Mouse (Mus musculus): Measurements from ENCODE around the gene Slc25a11. TPM values are rescaled to one million over a fixed set of nuclear protein-coding genes. Genes with fewer than 3 reads are reported as not detected.

The Slc25a11 gene
- polyA plus RNA-seq, 1 experiment, result 136 TPM

DNA sequence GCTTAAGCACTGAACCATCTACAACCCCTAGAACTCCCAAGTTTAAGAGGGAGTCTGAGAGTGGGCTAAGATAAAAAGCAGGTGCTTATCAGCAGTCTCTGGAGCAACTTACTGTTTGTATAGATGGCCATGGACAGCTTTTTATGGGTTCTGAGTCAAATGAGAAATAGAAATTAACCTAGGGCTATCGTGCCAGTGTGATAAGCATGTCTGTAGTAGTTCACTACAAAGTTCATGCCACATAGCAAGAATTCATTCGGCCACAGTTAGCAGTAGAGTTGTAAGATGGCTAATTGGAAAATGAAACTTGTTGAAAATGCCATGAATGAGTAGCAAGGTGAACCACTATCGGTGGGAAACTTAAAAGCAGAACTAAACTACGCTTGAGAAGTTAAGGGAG, 1.2 kb upstream of the Slc25a11 start:
- TF ChIP-seq MYOD1 (IDR thresholded peaks at IDR 0.05; ENCODE audit: control insufficient read depth, insufficient read length, low read depth) (no peak), CTCF (IDR thresholded peaks at IDR 0.05; ENCODE audit: control insufficient read depth, insufficient read depth, insufficient read length) (no peak), MYOG (IDR thresholded peaks at IDR 0.05; ENCODE audit: control insufficient read depth, extremely low read depth, insufficient read length) (no peak), USF1 (IDR thresholded peaks at IDR 0.05; ENCODE audit: low read depth) (no peak), FOSL1 (IDR thresholded peaks at IDR 0.05; ENCODE audit: insufficient read depth, low read length, poor library complexity, severe bottlenecking) (no peak), MAX (IDR thresholded peaks at IDR 0.05) (no peak), CEBPB (IDR thresholded peaks at IDR 0.05; ENCODE audit: low read depth) (no peak)
- no peaks in the 10 kb centered on the region for H3K27me3 ChIP-seq (ENCODE audit: control insufficient read depth, insufficient read depth, insufficient read length)
- H3K79me3 ChIP-seq (ENCODE audit: low read depth), result peaks cover 54% of the 10 kb centered on the region
- peak overlapping the region; percentile 25 for H3ac ChIP-seq (ENCODE audit: control insufficient read depth, insufficient read length, low read depth)
- peaks cover 86% of the 10 kb centered on the region for H3K79me2 ChIP-seq (ENCODE audit: control insufficient read depth, insufficient read depth)
- H3K4me3 ChIP-seq (ENCODE audit: insufficient read depth, poor library complexity, severe bottlenecking), result peak overlapping the region; percentile 52
- H3K36me3 ChIP-seq (ENCODE audit: control insufficient read depth, insufficient read depth), result peaks cover 76% of the 10 kb centered on the region

DNA sequence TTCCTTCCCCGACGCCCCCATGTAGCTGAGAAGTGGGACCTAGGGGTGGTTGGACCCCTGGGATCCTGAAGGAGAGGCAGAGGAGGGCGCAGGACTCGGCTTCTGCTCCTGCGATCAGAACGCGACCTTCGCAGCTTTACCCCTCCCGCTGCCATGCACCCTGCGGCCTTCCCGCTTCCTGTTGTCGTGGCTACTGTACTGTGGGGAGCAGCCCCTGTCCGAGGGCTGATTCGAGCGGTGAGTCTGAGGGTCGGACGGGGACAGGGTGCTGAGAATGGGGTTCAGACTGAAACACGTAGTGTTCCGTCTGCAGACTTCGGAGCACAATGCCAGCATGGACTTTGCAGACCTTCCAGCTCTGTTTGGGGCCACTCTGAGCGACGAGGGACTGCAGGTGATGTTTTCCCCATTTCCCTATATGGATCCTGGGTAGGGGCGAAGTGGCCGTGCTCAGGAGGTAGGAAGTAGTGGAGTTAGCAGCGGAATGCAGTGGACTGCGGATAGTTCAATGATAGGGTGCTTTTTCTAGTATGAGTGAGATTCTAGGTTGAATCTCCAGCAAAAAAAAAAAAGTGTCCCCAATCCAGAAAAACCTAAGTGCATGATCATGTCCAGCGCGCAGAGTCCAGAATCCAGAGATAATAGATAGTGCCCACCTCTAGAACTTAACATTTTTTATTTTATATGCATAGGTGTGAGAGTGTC, 589 bp upstream of the Slc25a11 start:
- Histone ChIP-seq H3K36me3 (ENCODE audit: control insufficient read depth, insufficient read depth) (peaks cover 74% of the 10 kb centered on the region), H3ac (ENCODE audit: control insufficient read depth, insufficient read length, low read depth) (peak overlapping the region; percentile 67), H3K79me3 (ENCODE audit: low read depth) (peaks cover 48% of the 10 kb centered on the region), H3K27me3 (ENCODE audit: control insufficient read depth, insufficient read depth, insufficient read length) (no peaks in the 10 kb centered on the region), H3K4me3 (ENCODE audit: insufficient read depth, poor library complexity, severe bottlenecking) (peak overlapping the region; percentile 52), H3K79me2 (ENCODE audit: control insufficient read depth, insufficient read depth) (peaks cover 80% of the 10 kb centered on the region)
- peak; percentile 45 for TF ChIP-seq MAX (IDR thresholded peaks at IDR 0.05)
- TF ChIP-seq MYOG (IDR thresholded peaks at IDR 0.05; ENCODE audit: control insufficient read depth, extremely low read depth, insufficient read length), result no peak

DNA sequence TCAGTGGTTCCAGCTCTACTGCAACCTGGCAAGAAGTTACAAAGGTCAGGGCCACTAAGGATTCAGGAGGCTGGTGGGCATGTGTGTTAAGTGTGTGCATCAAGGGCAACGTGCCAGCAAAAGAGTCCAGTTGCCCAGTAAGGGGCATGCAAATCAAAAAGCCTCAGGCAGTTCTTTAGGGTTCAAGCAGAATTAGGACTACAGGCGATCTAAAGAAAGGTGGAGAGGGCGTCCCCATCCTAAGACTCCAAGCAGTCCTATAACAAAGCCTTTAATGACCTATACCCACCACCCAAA, 1.1 kb downstream of the Slc25a11 start:
- peak overlapping the region; percentile 92 for H3K4me3 ChIP-seq (ENCODE audit: insufficient read depth, poor library complexity, severe bottlenecking)
- peaks cover 31% of the 10 kb centered on the region for H3K79me3 ChIP-seq (ENCODE audit: low read depth)
- H3K79me2 ChIP-seq (ENCODE audit: control insufficient read depth, insufficient read depth), result peaks cover 63% of the 10 kb centered on the region
- no peak for TF ChIP-seq CEBPB (IDR thresholded peaks at IDR 0.05; ENCODE audit: low read depth)
- H3ac ChIP-seq (ENCODE audit: control insufficient read depth, insufficient read length, low read depth), result peak overlapping the region; percentile 94
- H3K27me3 ChIP-seq (ENCODE audit: control insufficient read depth, insufficient read depth, insufficient read length), result no peaks in the 10 kb centered on the region
- H3K36me3 ChIP-seq (ENCODE audit: control insufficient read depth, insufficient read depth), result peaks cover 57% of the 10 kb centered on the region

DNA sequence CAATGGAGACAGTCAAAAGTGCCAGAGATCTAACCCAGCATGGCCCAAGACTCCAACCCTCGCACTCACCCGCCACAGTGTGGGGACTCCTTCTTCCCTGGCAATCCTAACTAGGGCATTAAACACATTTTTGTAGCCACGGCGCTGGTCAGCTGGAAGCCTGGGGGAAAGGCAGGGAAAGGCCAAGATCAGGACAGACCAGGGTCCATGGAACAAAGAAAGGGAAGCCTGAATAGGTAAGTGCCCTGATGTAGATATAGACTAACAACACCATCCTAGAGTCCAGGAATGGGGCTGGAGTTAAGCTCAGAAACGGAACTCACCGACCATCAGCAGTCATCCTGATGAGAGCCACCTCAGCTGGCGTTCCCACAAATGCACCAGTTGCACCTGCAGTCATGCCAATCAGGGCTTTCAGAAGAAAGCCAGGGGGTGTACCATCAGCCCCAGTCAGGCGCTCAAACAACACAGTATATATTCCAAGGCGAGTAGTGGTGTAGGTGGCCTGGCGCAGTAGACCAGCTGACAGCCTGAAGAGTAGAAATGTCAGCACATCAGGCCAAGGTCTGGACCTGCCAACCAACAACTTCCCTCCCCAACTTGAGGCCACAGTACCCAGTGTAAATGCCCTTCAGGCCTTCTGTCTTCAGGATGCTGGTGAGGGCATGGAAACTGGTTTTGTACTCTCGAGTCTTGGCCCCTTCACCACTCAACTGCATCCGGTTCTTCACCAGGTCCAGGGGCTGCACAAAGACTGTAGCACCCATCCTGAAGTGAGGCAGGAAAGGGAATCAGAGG, 1.6 kb downstream of the Slc25a11 start:
- H3K4me3 ChIP-seq (ENCODE audit: insufficient read depth, poor library complexity, severe bottlenecking), result peak overlapping the region; percentile 92
- peak overlapping the region; percentile 94 for H3ac ChIP-seq (ENCODE audit: control insufficient read depth, insufficient read length, low read depth)
- no peak for TF ChIP-seq MYOD1 (IDR thresholded peaks at IDR 0.05; ENCODE audit: control insufficient read depth, insufficient read length, low read depth)
- TF ChIP-seq CTCF (IDR thresholded peaks at IDR 0.05; ENCODE audit: control insufficient read depth, insufficient read depth, insufficient read length), result no peak
- TF ChIP-seq USF1 (IDR thresholded peaks at IDR 0.05; ENCODE audit: low read depth), result no peak
- no peak for TF ChIP-seq CEBPB (IDR thresholded peaks at IDR 0.05; ENCODE audit: low read depth)
- no peak for TF ChIP-seq FOSL1 (IDR thresholded peaks at IDR 0.05; ENCODE audit: insufficient read depth, low read length, poor library complexity, severe bottlenecking)
- TF ChIP-seq MAX (IDR thresholded peaks at IDR 0.05), result no peak
- TF ChIP-seq MYOG (IDR thresholded peaks at IDR 0.05; ENCODE audit: control insufficient read depth, extremely low read depth, insufficient read length), result no peak
- H3K79me3 ChIP-seq (ENCODE audit: low read depth), result peaks cover 26% of the 10 kb centered on the region
- H3K36me3 ChIP-seq (ENCODE audit: control insufficient read depth, insufficient read depth), result peaks cover 52% of the 10 kb centered on the region
- H3K79me2 ChIP-seq (ENCODE audit: control insufficient read depth, insufficient read depth), result peaks cover 58% of the 10 kb centered on the region
- no peaks in the 10 kb centered on the region for H3K27me3 ChIP-seq (ENCODE audit: control insufficient read depth, insufficient read depth, insufficient read length)

DNA sequence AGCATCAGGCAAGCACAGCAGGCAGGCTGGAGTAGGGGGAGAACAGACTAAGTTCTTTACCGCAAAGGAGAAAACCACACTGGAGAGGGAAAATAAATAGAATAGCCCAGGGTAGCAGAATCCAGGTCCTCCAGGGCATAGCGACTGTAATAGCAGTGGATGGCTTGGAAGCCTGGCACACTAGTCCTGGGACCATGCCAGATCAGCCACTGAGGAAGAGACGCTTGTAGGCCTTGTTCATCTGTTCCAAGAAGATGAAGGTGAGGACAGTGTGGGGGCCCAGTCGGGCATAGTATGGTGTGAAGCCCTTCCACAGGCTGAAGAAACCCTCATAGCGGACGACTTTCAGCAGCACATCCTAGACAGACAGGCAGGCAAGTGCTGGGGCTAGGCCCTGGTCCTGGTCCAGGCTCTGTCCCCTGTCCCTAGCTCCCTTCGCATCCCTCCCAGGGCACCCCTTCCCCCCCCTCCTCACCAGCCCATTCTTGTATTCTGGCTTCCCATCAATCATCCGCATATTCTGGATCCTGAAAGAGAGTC, 2.6 kb downstream of the Slc25a11 start:
- Histone ChIP-seq H3ac (ENCODE audit: control insufficient read depth, insufficient read length, low read depth) (no peak overlapping the region), H3K79me3 (ENCODE audit: low read depth) (peaks cover 16% of the 10 kb centered on the region), H3K27me3 (ENCODE audit: control insufficient read depth, insufficient read depth, insufficient read length) (no peaks in the 10 kb centered on the region), H3K4me3 (ENCODE audit: insufficient read depth, poor library complexity, severe bottlenecking) (no peak overlapping the region), H3K36me3 (ENCODE audit: control insufficient read depth, insufficient read depth) (peaks cover 41% of the 10 kb centered on the region), H3K79me2 (ENCODE audit: control insufficient read depth, insufficient read depth) (peaks cover 48% of the 10 kb centered on the region)
- TF ChIP-seq MYOD1 (IDR thresholded peaks at IDR 0.05; ENCODE audit: control insufficient read depth, insufficient read length, low read depth) (no peak), MYOG (IDR thresholded peaks at IDR 0.05; ENCODE audit: control insufficient read depth, extremely low read depth, insufficient read length) (no peak), FOSL1 (IDR thresholded peaks at IDR 0.05; ENCODE audit: insufficient read depth, low read length, poor library complexity, severe bottlenecking) (no peak), CTCF (IDR thresholded peaks at IDR 0.05; ENCODE audit: control insufficient read depth, insufficient read depth, insufficient read length) (no peak), MAX (IDR thresholded peaks at IDR 0.05) (no peak), USF1 (IDR thresholded peaks at IDR 0.05; ENCODE audit: low read depth) (no peak)

DNA sequence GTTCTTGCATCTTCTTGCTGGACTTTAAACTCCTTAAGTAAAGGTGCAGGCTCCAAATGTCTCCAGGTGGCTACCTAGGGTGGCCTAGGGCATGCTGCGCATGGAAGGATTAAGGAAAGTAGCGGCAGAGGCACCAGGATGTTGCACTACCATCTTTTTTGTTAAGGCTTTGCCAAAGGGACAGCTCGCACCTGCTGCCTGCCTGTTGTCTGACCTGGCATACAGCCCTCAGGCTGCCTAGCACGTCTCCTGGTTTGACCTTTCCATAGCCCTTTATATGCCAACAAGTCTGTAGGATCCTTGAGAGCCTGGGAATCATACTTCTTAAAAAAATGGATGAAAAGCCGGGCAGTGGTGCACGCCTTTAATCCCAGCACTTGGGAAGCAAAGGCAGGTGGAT, 4.2 kb downstream of the Slc25a11 start:
- H3K79me2 ChIP-seq (ENCODE audit: control insufficient read depth, insufficient read depth), result peaks cover 32% of the 10 kb centered on the region
- H3K36me3 ChIP-seq (ENCODE audit: control insufficient read depth, insufficient read depth), result peaks cover 25% of the 10 kb centered on the region
- H3K27me3 ChIP-seq (ENCODE audit: control insufficient read depth, insufficient read depth, insufficient read length), result no peaks in the 10 kb centered on the region
- TF ChIP-seq MAX (IDR thresholded peaks at IDR 0.05), result no peak
- no peak for TF ChIP-seq FOSL1 (IDR thresholded peaks at IDR 0.05; ENCODE audit: insufficient read depth, low read length, poor library complexity, severe bottlenecking)
- no peak for TF ChIP-seq MYOG (IDR thresholded peaks at IDR 0.05; ENCODE audit: control insufficient read depth, extremely low read depth, insufficient read length)
- TF ChIP-seq MYOD1 (IDR thresholded peaks at IDR 0.05; ENCODE audit: control insufficient read depth, insufficient read length, low read depth), result no peak
- no peak for TF ChIP-seq CTCF (IDR thresholded peaks at IDR 0.05; ENCODE audit: control insufficient read depth, insufficient read depth, insufficient read length)
- no peak for TF ChIP-seq USF1 (IDR thresholded peaks at IDR 0.05; ENCODE audit: low read depth)
- TF ChIP-seq CEBPB (IDR thresholded peaks at IDR 0.05; ENCODE audit: low read depth), result no peak
- H3K4me3 ChIP-seq (ENCODE audit: insufficient read depth, poor library complexity, severe bottlenecking), result no peak overlapping the region
- peaks cover 11% of the 10 kb centered on the region for H3K79me3 ChIP-seq (ENCODE audit: low read depth)
- H3ac ChIP-seq (ENCODE audit: control insufficient read depth, insufficient read length, low read depth), result no peak overlapping the region
